Mouse (Mus musculus) embryonic facial prominence, embryonic 15.5 days (tissue): ENCODE results near the gene Ccl17. TPM values are rescaled to one million over a fixed set of nuclear protein-coding genes. Genes with fewer than 3 reads are reported as not detected.

ENCODE experiments used
- polyA plus RNA-seq: library from polyadenylated mRNA; unstranded; fragments of >200 nt; fragmentation: Nextera tagmentation; extraction: Ambion mirVana; gene quantifications from 2 replicates; pipeline ENCODE4 v1.2.1, GENCODE M21; 2015

The Ccl17 gene
- polyA plus RNA-seq, 1 experiment from 2014 or later: not detected

Other genes with a start within 250 kb of the Ccl17 start
- 36.8 and 36.9 TPM in 2 replicates for gene Rspry1, start 208.5 kb upstream of the Ccl17 start, polyA plus RNA-seq
- gene Fam192a, start 208.5 kb upstream of the Ccl17 start, polyA plus RNA-seq: 58.9 and 62.4 TPM in 2 replicates
- gene Arl2bp, start 143.9 kb upstream of the Ccl17 start, polyA plus RNA-seq: 118 and 120 TPM in 2 replicates
- gene Pllp, start 114.2 kb upstream of the Ccl17 start, polyA plus RNA-seq: 10.9 and 14.2 TPM in 2 replicates
- not detected in 2 replicates for gene Ccl22, start 64.9 kb upstream of the Ccl17 start, polyA plus RNA-seq
- gene Cx3cl1, start 38.4 kb upstream of the Ccl17 start, polyA plus RNA-seq: 13.2 and 13.7 TPM in 2 replicates
- gene Coq9, start 27.9 kb downstream of the Ccl17 start, polyA plus RNA-seq: 78.0 and 80.7 TPM in 2 replicates
- 81.7 and 92.5 TPM in 2 replicates for gene Ciapin1, start 27.9 kb downstream of the Ccl17 start, polyA plus RNA-seq
- 132 and 135 TPM in 2 replicates for gene Polr2c, start 47.0 kb downstream of the Ccl17 start, polyA plus RNA-seq
- 31.0 and 31.1 TPM in 2 replicates for gene Dok4, start 65.9 kb downstream of the Ccl17 start, polyA plus RNA-seq
- 42.3 and 44.6 TPM in 2 replicates for gene Ccdc102a, start 107.6 kb downstream of the Ccl17 start, polyA plus RNA-seq
- 0.07 and 0.08 TPM in 2 replicates for gene Adgrg5, start 113.2 kb downstream of the Ccl17 start, polyA plus RNA-seq
- 29.9 and 31.9 TPM in 2 replicates for gene Adgrg1, start 164.3 kb downstream of the Ccl17 start, polyA plus RNA-seq
- gene Adgrg3, start 207.2 kb downstream of the Ccl17 start, polyA plus RNA-seq: 3.2 and 3.8 TPM in 2 replicates
- 1.7 and 2.4 TPM in 2 replicates for gene Drc7, start 244.7 kb downstream of the Ccl17 start, polyA plus RNA-seq